Mouse (Mus musculus) neural tube, embryonic 10.5 days (tissue): ENCODE data around the gene Vmn1r71.
"Not testable (repeated sequence)": the region's sequence is repeated elsewhere in the genome, so short reads cannot be mapped to it uniquely, and the experiment has no call there.

ENCODE experiments used
- DNase-seq: peaks from one replicate; pipeline ENCODE4 v3.0.0-alpha.2; 2017; ENCODE audit warnings: low spot score; ENCODE audit errors: extremely low spot score

The Vmn1r71 gene

GRCm38 (mm10) chr7:10754264-10754663, at the start of gene Vmn1r71:
Gene Vmn1r71, minus strand, starts transcription at chr7:10754364.
- DNase-seq, result no peak

GRCm38 (mm10) chr7:10757551-10757950, 3.4 kb upstream of the Vmn1r71 start:
- DNase-seq, result not testable (repeated sequence)
